Mouse (Mus musculus): Measurements from ENCODE around the gene Snrpd3.

DNA sequence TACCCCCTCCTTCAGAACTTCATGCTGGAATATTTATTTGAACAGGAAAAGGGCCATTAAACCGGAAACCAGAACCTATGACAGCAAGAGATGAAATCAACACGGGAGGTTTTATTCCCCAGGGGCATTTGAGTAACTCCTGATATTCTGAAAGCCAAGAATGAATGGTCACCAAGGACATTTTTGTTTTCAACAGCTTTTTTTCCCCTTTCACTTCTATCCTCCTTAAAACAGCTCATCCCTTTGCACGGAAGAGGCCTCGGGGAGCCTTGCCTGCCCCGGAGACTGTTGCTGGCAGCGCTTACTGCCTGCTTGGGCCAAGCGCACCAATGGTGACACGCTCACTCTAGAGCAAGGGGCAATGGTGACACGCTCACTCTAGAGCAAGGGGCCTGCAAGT lies 40.3 kb upstream of the Snrpd3 start:
- TF ChIP-seq POLR2A (IDR thresholded peaks at IDR 0.05; ENCODE audit: extremely low read depth, insufficient read depth, low read length) (no peak), CTCF (IDR thresholded peaks at IDR 0.05; ENCODE audit: extremely low read depth, insufficient read depth, low read length) (no peak)
